Mouse (Mus musculus) testis, adult 2 months (tissue): Measurements from ENCODE around the gene Fut7.

Source experiments
- CTCF ChIP-seq: fragments of 200-500 bp; IDR thresholded peaks from 2 replicates; pipeline ENCODE4 v1.5.1; 2012; ENCODE audit warnings: low read depth, mild to moderate bottlenecking, inconsistent platforms, low read length, moderate library complexity; ENCODE audit not compliant: control insufficient read depth, insufficient read depth, insufficient replicate concordance
- POLR2A ChIP-seq: fragments of 200-500 bp; IDR thresholded peaks from 2 replicates; pipeline ENCODE4 v1.6.1; 2012; ENCODE audit warnings: low read depth, mild to moderate bottlenecking, inconsistent platforms, low read length, moderate library complexity; ENCODE audit not compliant: control insufficient read depth

- TF ChIP-seq POLR2A, result no peak
- peak; percentile 59; the same call in 1 of the 2 replicates for TF ChIP-seq CTCF
These were observed 20.6 kb upstream of the Fut7 start for GRCm38 (mm10) chr2:25402377-25402971.
